Mouse (Mus musculus): ENCODE measurements around the gene 2610028H24Rik.

Gene 2610028H24Rik

GRCm38 (mm10) chr10:76448851-76449250 is at the start of gene 2610028H24Rik:
2610028H24Rik (plus strand) TSS chr10:76449081.
- DNase-seq (ENCODE audit: low spot score): no peak

GRCm38 (mm10) chr10:76408520-76408919 is 40.4 kb upstream of the 2610028H24Rik start:
- DNase-seq (ENCODE audit: low spot score): no peak

DNA sequence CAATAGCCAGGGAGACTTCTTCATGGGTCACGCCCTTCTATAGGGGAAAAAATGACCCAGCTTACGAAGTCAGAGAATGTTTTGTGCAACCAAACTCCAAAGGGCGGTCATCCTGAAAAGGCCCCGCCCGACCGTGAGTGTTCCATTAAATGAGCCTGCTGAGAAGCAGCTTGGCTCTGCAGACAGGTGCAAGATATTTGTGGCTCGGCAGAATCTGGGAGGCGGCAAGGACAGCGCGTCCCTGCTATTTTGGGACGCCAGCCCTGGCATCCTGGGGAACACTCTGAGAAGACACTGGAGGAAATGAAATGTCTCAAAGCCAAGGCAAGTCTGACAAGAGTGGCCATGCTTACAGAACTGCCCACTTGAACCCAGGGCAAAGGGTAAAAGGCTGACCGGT is 32.1 kb upstream of the 2610028H24Rik start:
- DNase-seq (ENCODE audit: low spot score): no peak

GRCm38 (mm10) chr10:76425674-76426073 is 23.2 kb upstream of the 2610028H24Rik start:
- no peak for DNase-seq (ENCODE audit: low spot score)

GRCm38 (mm10) chr10:76433925-76434324 is 15.0 kb upstream of the 2610028H24Rik start:
- DNase-seq (ENCODE audit: low spot score): no peak

- no peak for DNase-seq (ENCODE audit: low spot score)
Observed at GRCm38 (mm10) chr10:76439107-76439890, 9.6 kb upstream of the 2610028H24Rik start.

GRCm38 (mm10) chr10:76440281-76440680 is 8.6 kb upstream of the 2610028H24Rik start, which contains the start of gene AC141477.1:
AC141477.1 (minus strand) TSS chr10:76440444.
- no peak for DNase-seq (ENCODE audit: low spot score)

- peak; percentile 97 for DNase-seq (ENCODE audit: low spot score)
Observed at GRCm38 (mm10) chr10:76442178-76443088, 6.4 kb upstream of the 2610028H24Rik start, which contains the start of gene Pcnt. Pcnt (minus strand) TSS chr10:76442786.

GRCm38 (mm10) chr10:76445996-76446681 is 2.7 kb upstream of the 2610028H24Rik start:
- no peak for DNase-seq (ENCODE audit: low spot score)

- DNase-seq (ENCODE audit: low spot score): no peak
Observed at GRCm38 (mm10) chr10:76447406-76448229, 1.3 kb upstream of the 2610028H24Rik start.

DNA sequence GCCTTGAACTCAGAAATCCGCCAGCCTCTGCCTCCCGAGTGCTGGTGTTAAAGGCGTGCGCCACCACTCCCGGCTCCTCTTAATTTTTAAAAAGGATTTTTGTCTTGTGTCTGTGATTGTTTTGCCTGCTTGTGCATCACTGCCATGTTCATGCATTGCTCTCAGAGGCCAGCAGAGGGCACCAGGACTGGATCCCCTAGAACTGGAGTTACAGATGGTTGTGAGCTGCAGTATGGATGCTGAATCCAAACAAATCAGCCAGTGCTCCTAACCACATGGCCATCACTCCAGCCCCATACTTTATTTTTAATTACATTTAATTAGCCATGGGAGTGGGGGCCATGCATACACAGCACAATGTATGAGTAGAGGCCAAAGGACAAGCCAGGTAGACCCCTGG is 6.4 kb downstream of the 2610028H24Rik start:
- peak; percentile 80 for DNase-seq (ENCODE audit: low spot score)

GRCm38 (mm10) chr10:76461255-76461654 is 12.4 kb downstream of the 2610028H24Rik start:
- no peak for DNase-seq (ENCODE audit: low spot score)

DNA sequence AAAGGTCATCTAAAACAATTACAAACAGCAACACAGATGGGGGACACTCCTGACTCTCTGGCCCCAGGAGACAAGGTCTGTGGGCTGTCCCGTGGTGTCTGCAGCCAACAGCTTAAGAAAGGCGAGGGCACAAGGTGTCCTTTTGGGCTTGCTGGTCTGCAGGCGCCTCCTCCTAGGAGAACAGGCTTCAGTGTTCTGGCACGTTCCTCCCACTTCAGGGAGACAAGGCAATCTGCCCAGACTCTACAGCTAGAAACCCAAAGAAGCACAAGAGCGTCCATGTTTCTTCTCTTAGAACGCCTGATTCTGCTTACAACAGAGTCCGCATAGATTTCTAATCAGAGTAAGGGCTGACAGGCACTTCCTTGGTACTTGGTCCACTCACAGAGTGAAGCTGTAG is 13.4 kb downstream of the 2610028H24Rik start:
- DNase-seq (ENCODE audit: low spot score): no peak

- no peak for DNase-seq (ENCODE audit: low spot score)
Observed at GRCm38 (mm10) chr10:76462721-76463120, 13.8 kb downstream of the 2610028H24Rik start.

DNA sequence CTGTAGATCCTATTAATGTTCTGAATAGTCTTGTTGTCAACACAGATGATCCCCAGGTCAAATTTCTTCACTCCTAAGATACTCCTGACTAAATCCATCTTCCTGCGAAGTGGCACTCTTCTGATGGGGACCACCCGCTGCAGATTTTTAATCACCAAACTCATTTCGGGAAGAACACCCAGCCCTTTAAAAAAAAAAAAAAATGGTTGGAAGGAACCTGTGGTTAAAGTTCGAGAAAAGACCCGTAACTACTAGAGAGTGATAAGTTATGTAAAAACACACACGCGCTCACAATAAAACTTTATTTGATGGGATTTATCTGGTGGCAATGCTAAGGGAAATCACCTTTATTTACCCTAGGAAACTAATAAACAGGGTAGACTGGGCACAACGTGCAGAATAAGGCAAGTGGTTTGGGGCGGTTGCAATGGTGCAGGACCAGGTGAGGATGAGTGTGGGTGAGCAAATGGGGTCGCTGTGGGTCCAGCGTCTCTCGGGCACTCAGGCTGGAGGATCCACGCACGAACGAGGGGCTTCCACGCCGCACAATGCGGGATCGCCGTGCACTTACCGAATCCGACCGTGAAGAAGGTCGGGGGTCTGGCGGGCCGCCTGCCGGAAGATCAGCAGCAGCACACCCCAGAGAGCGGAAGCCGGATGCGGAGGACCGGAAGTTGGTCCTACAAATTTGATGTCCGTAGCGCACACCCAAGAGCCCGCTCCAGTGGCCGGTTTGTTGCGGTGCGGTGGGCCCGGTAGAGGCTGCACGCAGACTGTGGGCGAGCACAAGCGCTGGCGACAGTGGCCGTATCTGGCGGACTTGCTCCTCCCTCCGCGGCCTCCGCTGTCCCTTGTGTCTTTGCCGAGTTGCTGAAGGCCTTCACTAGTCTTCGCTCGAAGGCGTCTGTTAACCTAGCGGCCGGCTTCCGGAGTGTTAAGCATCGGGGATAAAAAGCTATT is 19.6 kb downstream of the 2610028H24Rik start, which contains the start of the genes Mcm3ap and Ybey:
Mcm3ap (plus strand) TSS at position 725 of the 960 bp plus-strand sequence.
Ybey (minus strand) TSS at position 912 of the 960 bp plus-strand sequence.
- peak; percentile 96 for DNase-seq (ENCODE audit: low spot score)

GRCm38 (mm10) chr10:76473759-76474158 is 24.9 kb downstream of the 2610028H24Rik start:
- DNase-seq (ENCODE audit: low spot score): no peak

DNA sequence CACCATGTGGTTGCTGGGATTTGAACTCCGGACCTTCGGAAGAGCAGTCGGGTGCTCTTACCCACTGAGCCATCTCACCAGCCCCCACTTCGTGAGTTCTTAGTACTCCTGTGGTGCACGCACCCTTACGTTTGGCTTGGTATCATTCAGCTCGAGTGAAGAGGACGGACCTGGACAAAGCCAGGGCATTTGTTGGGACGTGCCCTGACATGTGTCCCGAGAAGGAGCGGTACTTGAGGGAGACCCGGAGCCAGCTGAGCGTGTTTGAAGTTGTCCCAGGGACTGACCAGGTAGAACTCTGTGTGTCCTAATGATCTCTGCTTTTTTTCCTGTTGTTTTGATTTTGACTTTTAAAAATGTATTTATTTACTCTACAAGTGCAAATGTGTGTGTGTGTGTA is 32.0 kb downstream of the 2610028H24Rik start:
- no peak for DNase-seq (ENCODE audit: low spot score)

DNA sequence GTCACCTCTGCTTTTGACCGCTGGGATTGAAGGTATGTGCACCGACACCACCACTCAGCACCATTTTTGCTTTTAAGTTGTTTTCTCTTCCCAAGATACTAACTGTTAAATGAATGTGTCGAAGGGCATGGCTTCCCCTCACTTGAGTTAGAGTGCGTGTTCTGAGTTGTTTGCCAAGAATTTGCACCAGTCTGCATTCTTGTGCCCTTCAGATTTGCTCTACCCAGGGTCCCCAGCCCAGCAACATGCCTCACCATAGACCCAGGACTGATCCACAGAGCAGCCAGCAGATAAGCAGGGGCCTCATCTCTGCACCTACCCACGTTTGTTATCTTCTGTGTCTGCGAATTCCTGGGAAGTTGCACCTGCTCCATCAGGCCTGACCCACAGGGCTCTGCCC is 32.6 kb downstream of the 2610028H24Rik start:
- no peak for DNase-seq (ENCODE audit: low spot score)

- no peak for DNase-seq (ENCODE audit: low spot score)
Observed at GRCm38 (mm10) chr10:76486302-76486701, 37.4 kb downstream of the 2610028H24Rik start.

GRCm38 (mm10) chr10:76488265-76488664 is 39.4 kb downstream of the 2610028H24Rik start:
- DNase-seq (ENCODE audit: low spot score): no peak

Data from retina, embryonic 14.5 days (tissue).